Mouse (Mus musculus): ENCODE data around the gene BC051665. TPM values are rescaled to one million over a fixed set of nuclear protein-coding genes. Genes with fewer than 3 reads are reported as not detected.

Gene BC051665
- polyA plus RNA-seq, 1 experiment from 2014 or later = not detected

- Histone ChIP-seq H3K9me3 (ENCODE audit: control insufficient read depth, low read length) (no peaks in the 10 kb centered on the region), H3K27ac (ENCODE audit: low read depth, low read length) (no peak overlapping the region), H3K4me3 (ENCODE audit: low read depth, low read length) (no peak overlapping the region), H3K9ac (ENCODE audit: low read length) (no peak overlapping the region), H3K27me3 (ENCODE audit: control insufficient read depth, insufficient read depth, low read length) (no peaks in the 10 kb centered on the region), H3K4me1 (replicated peaks; ENCODE audit: control insufficient read depth, insufficient read depth, low read length) (no peaks in the 10 kb centered on the region), H3K4me2 (ENCODE audit: low read depth, low read length, severe bottlenecking) (no peak overlapping the region), H3K36me3 (ENCODE audit: control insufficient read depth, insufficient read depth, low read length) (no peaks in the 10 kb centered on the region)
- WGBS = 18% methylated on average over 9 of the region's 9 CpGs
- DNase-seq (ENCODE audit: low spot score) = peak; percentile 82
- ATAC-seq (replicated peaks; ENCODE audit: low FRiP score) = peak; percentile 67
These were observed 47.7 kb downstream of the BC051665 start for GRCm38 (mm10) chr13:60738429-60738828.

- DNase-seq (ENCODE audit: low spot score) (peak; percentile 74), ATAC-seq (replicated peaks; ENCODE audit: low FRiP score) (peak; percentile 51)
- no peaks in the 10 kb centered on the region for H3K9me3 ChIP-seq (ENCODE audit: control insufficient read depth, low read length)
- no peak overlapping the region for H3K27ac ChIP-seq (ENCODE audit: low read depth, low read length)
- H3K36me3 ChIP-seq (ENCODE audit: control insufficient read depth, insufficient read depth, low read length) = no peaks in the 10 kb centered on the region
- 31% methylated on average over 9 of the region's 9 CpGs for WGBS
- no peaks in the 10 kb centered on the region for H3K4me1 ChIP-seq (replicated peaks; ENCODE audit: control insufficient read depth, insufficient read depth, low read length)
- no peak overlapping the region for H3K4me3 ChIP-seq (ENCODE audit: low read depth, low read length)
- H3K27me3 ChIP-seq (ENCODE audit: control insufficient read depth, insufficient read depth, low read length) = no peaks in the 10 kb centered on the region
- no peak overlapping the region for H3K9ac ChIP-seq (ENCODE audit: low read length)
- H3K4me2 ChIP-seq (ENCODE audit: low read depth, low read length, severe bottlenecking) = no peak overlapping the region
These were observed 48.4 kb downstream of the BC051665 start for GRCm38 (mm10) chr13:60737632-60738324.

GRCm38 (mm10) chr13:60736421-60737105 lies 49.6 kb downstream of the BC051665 start:
- Histone ChIP-seq H3K36me3 (ENCODE audit: control insufficient read depth, insufficient read depth, low read length) (no peaks in the 10 kb centered on the region), H3K27me3 (ENCODE audit: control insufficient read depth, insufficient read depth, low read length) (no peaks in the 10 kb centered on the region), H3K4me3 (ENCODE audit: low read depth, low read length) (no peak overlapping the region), H3K4me1 (replicated peaks; ENCODE audit: control insufficient read depth, insufficient read depth, low read length) (no peaks in the 10 kb centered on the region), H3K4me2 (ENCODE audit: low read depth, low read length, severe bottlenecking) (no peak overlapping the region), H3K9ac (ENCODE audit: low read length) (no peak overlapping the region), H3K27ac (ENCODE audit: low read depth, low read length) (no peak overlapping the region), H3K9me3 (ENCODE audit: control insufficient read depth, low read length) (no peaks in the 10 kb centered on the region)
- WGBS = 70% methylated on average over 13 of the region's 13 CpGs
- ATAC-seq (replicated peaks; ENCODE audit: low FRiP score) = no peak
- no peak for DNase-seq (ENCODE audit: low spot score)

GRCm38 (mm10) chr13:60735306-60735705 lies 50.9 kb downstream of the BC051665 start:
- WGBS = 94% methylated on average over 9 of the region's 9 CpGs
- ATAC-seq (replicated peaks; ENCODE audit: low FRiP score) (no peak), DNase-seq (ENCODE audit: low spot score) (no peak)
- Histone ChIP-seq H3K27me3 (ENCODE audit: control insufficient read depth, insufficient read depth, low read length) (no peaks in the 10 kb centered on the region), H3K9ac (ENCODE audit: low read length) (no peak overlapping the region), H3K36me3 (ENCODE audit: control insufficient read depth, insufficient read depth, low read length) (peaks cover 3% of the 10 kb centered on the region; the same call in 1 of the 2 replicates), H3K9me3 (ENCODE audit: control insufficient read depth, low read length) (no peaks in the 10 kb centered on the region), H3K4me2 (ENCODE audit: low read depth, low read length, severe bottlenecking) (no peak overlapping the region), H3K27ac (ENCODE audit: low read depth, low read length) (no peak overlapping the region), H3K4me3 (ENCODE audit: low read depth, low read length) (no peak overlapping the region), H3K4me1 (replicated peaks; ENCODE audit: control insufficient read depth, insufficient read depth, low read length) (no peaks in the 10 kb centered on the region)

Other genes with a start within 250 kb of the BC051665 start
- gene Dapk1, start 184.4 kb downstream of the BC051665 start, polyA plus RNA-seq (2014; fragmentation: Nextera tagmentation; extraction: Ambion mirVana) = 25.3 and 28.1 TPM in 2 replicates
- not detected in 2 replicates for gene Ctsll3, start 16.5 kb upstream of the BC051665 start, polyA plus RNA-seq (2014; fragmentation: Nextera tagmentation; extraction: Ambion mirVana)
- not detected in 2 replicates for gene 4930486L24Rik, start 78.1 kb upstream of the BC051665 start, polyA plus RNA-seq (2014; fragmentation: Nextera tagmentation; extraction: Ambion mirVana)
- gene Gm49392, start 110.5 kb upstream of the BC051665 start, polyA plus RNA-seq (2014; fragmentation: Nextera tagmentation; extraction: Ambion mirVana) = not detected in 2 replicates
- gene Ctla2b, start 111.1 kb upstream of the BC051665 start, polyA plus RNA-seq (2014; fragmentation: Nextera tagmentation; extraction: Ambion mirVana) = 0.88 and 2.6 TPM in 2 replicates
- gene Tpbpb, start 118.5 kb upstream of the BC051665 start, polyA plus RNA-seq (2014; fragmentation: Nextera tagmentation; extraction: Ambion mirVana) = not detected in 2 replicates
- not detected in 2 replicates for gene Gm49393, start 149.2 kb upstream of the BC051665 start, polyA plus RNA-seq (2014; fragmentation: Nextera tagmentation; extraction: Ambion mirVana)
- 0.99 and 1.7 TPM in 2 replicates for gene Gm49391, start 150.2 kb upstream of the BC051665 start, polyA plus RNA-seq (2014; fragmentation: Nextera tagmentation; extraction: Ambion mirVana)
- gene Ctla2a, start 150.3 kb upstream of the BC051665 start, polyA plus RNA-seq (2014; fragmentation: Nextera tagmentation; extraction: Ambion mirVana) = 12.0 and 13.3 TPM in 2 replicates
- gene Tpbpa, start 155.6 kb upstream of the BC051665 start, polyA plus RNA-seq (2014; fragmentation: Nextera tagmentation; extraction: Ambion mirVana) = not detected in 2 replicates
- not detected in 2 replicates for gene Ctsj, start 219.6 kb upstream of the BC051665 start, polyA plus RNA-seq (2014; fragmentation: Nextera tagmentation; extraction: Ambion mirVana)

Measured in forebrain, embryonic 11.5 days (tissue).